29 mouse cellular contexts compared by ENCODE assay signal in the genomic region with DNA sequence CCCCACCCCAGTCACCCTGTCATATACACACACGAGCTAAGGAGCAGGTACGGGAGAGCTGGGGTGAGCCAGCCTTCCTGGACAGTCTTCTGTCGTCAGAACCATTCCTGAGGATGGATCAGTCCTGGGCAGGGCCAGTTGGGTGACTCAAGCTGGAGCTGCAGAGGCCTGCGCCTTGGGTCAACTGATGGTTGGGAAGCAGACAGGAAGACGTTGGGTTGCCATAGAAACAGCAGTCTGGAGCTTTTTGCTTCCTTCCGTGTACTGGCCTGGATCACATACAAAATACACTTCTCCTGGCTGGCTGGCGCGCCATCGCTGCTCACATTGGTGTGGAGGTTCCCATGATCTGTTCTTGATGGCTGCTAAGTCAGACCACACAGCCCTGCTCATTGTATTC. TPM values are rescaled to one million over a fixed set of nuclear protein-coding genes. Genes with fewer than 3 reads are reported as not detected.
DNase-seq lines count a peak whose midpoint lies in the region; ATAC-seq and TF ChIP-seq lines count a peak whose summit lies in the region.
"Had no signal": no experiment of that assay in that cellular context is flagged by ENCODE, and none has a peak within 500 bp of the region (broad histone marks: within the 10 kb centered on the region; RNA-seq: fewer than 3 reads in every experiment).

No protein-coding gene starts in this region.

- no peaks in the 10 kb centered on the region for H3K9me3 ChIP-seq in forebrain, embryonic 16.5 days (ENCODE audit: control insufficient read depth, low read length)
- no peaks in the 10 kb centered on the region for H3K9me3 ChIP-seq in forebrain, embryonic 11.5 days (ENCODE audit: control insufficient read depth, low read length)
- H3K9me3 ChIP-seq in lung, embryonic 15.5 days, result no peaks in the 10 kb centered on the region
- no peaks in the 10 kb centered on the region for H3K9me3 ChIP-seq in liver, postnatal 0 days (ENCODE audit: low read length)
- H3K9me3 ChIP-seq: heart, embryonic 13.5 days; limb, embryonic 10.5 days; liver, embryonic 15.5 days; neural tube, embryonic 13.5 days had no signal

- H3K36me3 ChIP-seq in forebrain, embryonic 16.5 days (ENCODE audit: control insufficient read depth, insufficient read depth), result no peaks in the 10 kb centered on the region
- no peaks in the 10 kb centered on the region; the same call in 1 of the 2 replicates for H3K36me3 ChIP-seq in forebrain, embryonic 11.5 days (ENCODE audit: control insufficient read depth, insufficient read depth, low read length)
- peaks cover 5% of the 10 kb centered on the region; the same call in 1 of the 2 replicates for H3K36me3 ChIP-seq in lung, embryonic 15.5 days
- no peaks in the 10 kb centered on the region for H3K36me3 ChIP-seq in testis, adult 2 months (ENCODE audit: control insufficient read depth, insufficient read depth, low read length)
- H3K36me3 ChIP-seq in liver, postnatal 0 days (replicated peaks; ENCODE audit: insufficient read depth, low read length), result no peaks in the 10 kb centered on the region
- H3K36me3 ChIP-seq: liver, embryonic 15.5 days had no signal

- H3K9ac ChIP-seq in forebrain, embryonic 16.5 days (replicated peaks; ENCODE audit: low read depth, low read length), result no peak overlapping the region
- no peak overlapping the region for H3K9ac ChIP-seq in forebrain, embryonic 11.5 days (ENCODE audit: low read length)
- no peak overlapping the region for H3K9ac ChIP-seq in lung, embryonic 15.5 days
- no peak overlapping the region for H3K9ac ChIP-seq in liver, postnatal 0 days (replicated peaks)
- H3K9ac ChIP-seq: heart, embryonic 13.5 days; hindbrain, embryonic 14.5 days; liver, embryonic 15.5 days; neural tube, embryonic 13.5 days had no signal

- no peak overlapping the region for H3K27ac ChIP-seq in forebrain, embryonic 16.5 days (ENCODE audit: low read length)
- no peak overlapping the region for H3K27ac ChIP-seq in forebrain, embryonic 11.5 days (ENCODE audit: low read depth, low read length)
- H3K27ac ChIP-seq in lung, embryonic 15.5 days, result peak overlapping the region; percentile 87
- no peak overlapping the region; the same call in 1 of the 2 replicates for H3K27ac ChIP-seq in testis, adult 2 months (ENCODE audit: control insufficient read depth, insufficient read depth, low read depth, low read length)
- H3K27ac ChIP-seq in liver, postnatal 0 days (ENCODE audit: low read depth), result no peak overlapping the region
- H3K27ac ChIP-seq: heart, adult 2 months; heart, embryonic 13.5 days; hindbrain, embryonic 14.5 days; layer of hippocampus, adult 2 months; limb, embryonic 10.5 days; liver, embryonic 15.5 days; neural tube, embryonic 13.5 days had no signal

- ATAC-seq in forebrain, embryonic 16.5 days, result peak; percentile 18; the same call in 1 of the 2 replicates
- no peak for ATAC-seq in forebrain, embryonic 11.5 days (replicated peaks; ENCODE audit: low FRiP score)
- ATAC-seq in lung, embryonic 15.5 days (ENCODE audit: borderline replicate concordance, extremely low read depth, low FRiP score, low TSS enrichment), result no peak
- ATAC-seq in liver, postnatal 0 days, result no peak
- ATAC-seq: intestine, postnatal 0 days had no signal

- TF ChIP-seq POLR2A in testis, adult 2 months (IDR thresholded peaks at IDR 0.05; ENCODE audit: control insufficient read depth, low read depth, low read length), result 0 out of 2 replicates have a peak, but pooled peaks have one; percentile 22

- TF ChIP-seq EP300 in liver, postnatal 0 days (IDR thresholded peaks at IDR 0.05; ENCODE audit: low read depth), result no peak

- no peaks in the 10 kb centered on the region for H3K27me3 ChIP-seq in forebrain, embryonic 16.5 days (replicated peaks; ENCODE audit: control insufficient read depth, insufficient read depth, low read length)
- H3K27me3 ChIP-seq in forebrain, embryonic 11.5 days (ENCODE audit: control insufficient read depth, insufficient read depth, low read length), result no peaks in the 10 kb centered on the region; the same call in 1 of the 2 replicates
- no peaks in the 10 kb centered on the region for H3K27me3 ChIP-seq in lung, embryonic 15.5 days
- H3K27me3 ChIP-seq in testis, adult 2 months (ENCODE audit: control insufficient read depth, insufficient read depth, low read length), result no peaks in the 10 kb centered on the region
- H3K27me3 ChIP-seq in liver, postnatal 0 days (ENCODE audit: insufficient read depth, low read length), result 0 out of 2 replicates have a peak, but pooled peaks cover 5% of the 10 kb centered on the region

- 75% methylated on average over 9 of the region's 9 CpGs for WGBS in forebrain, embryonic 16.5 days
- WGBS in forebrain, embryonic 11.5 days, result 78% methylated on average over 9 of the region's 9 CpGs
- 66% methylated on average over 9 of the region's 9 CpGs for WGBS in lung, embryonic 15.5 days
- 74% methylated on average over 9 of the region's 9 CpGs for WGBS in liver, postnatal 0 days (ENCODE audit: insufficient replicate concordance)

- H3K4me1 ChIP-seq in forebrain, embryonic 16.5 days (replicated peaks; ENCODE audit: control insufficient read depth, insufficient read depth, low read length), result no peaks in the 10 kb centered on the region
- no peaks in the 10 kb centered on the region for H3K4me1 ChIP-seq in forebrain, embryonic 11.5 days (replicated peaks; ENCODE audit: control insufficient read depth, insufficient read depth, low read length)
- H3K4me1 ChIP-seq in lung, embryonic 15.5 days, result peaks cover 32% of the 10 kb centered on the region
- peaks cover 10% of the 10 kb centered on the region for H3K4me1 ChIP-seq in testis, adult 2 months (ENCODE audit: control insufficient read depth, insufficient read depth, low read length)
- H3K4me1 ChIP-seq in liver, postnatal 0 days (ENCODE audit: insufficient read depth), result peaks cover 3% of the 10 kb centered on the region; the same call in 1 of the 2 replicates
- H3K4me1 ChIP-seq: neural tube, embryonic 13.5 days had no signal

- no peak for TF ChIP-seq CTCF in testis, adult 2 months (IDR thresholded peaks at IDR 0.05; ENCODE audit: control insufficient read depth, insufficient read depth, insufficient replicate concordance, low read depth, low read length)
- TF ChIP-seq CTCF in liver, postnatal 0 days (IDR thresholded peaks at IDR 0.05; ENCODE audit: low read depth), result no peak

- no peak overlapping the region for H3K4me3 ChIP-seq in forebrain, embryonic 16.5 days (replicated peaks; ENCODE audit: low read length)
- H3K4me3 ChIP-seq in forebrain, embryonic 11.5 days (ENCODE audit: low read depth, low read length), result no peak overlapping the region
- no peak overlapping the region for H3K4me3 ChIP-seq in lung, embryonic 15.5 days
- peak overlapping the region; percentile 60 for H3K4me3 ChIP-seq in testis, adult 2 months (ENCODE audit: control insufficient read depth, low read depth, low read length)
- H3K4me3 ChIP-seq in liver, postnatal 0 days (ENCODE audit: low read depth, low read length), result no peak overlapping the region
- H3K4me3 ChIP-seq: heart, adult 2 months; heart, embryonic 13.5 days; layer of hippocampus, adult 2 months; limb, embryonic 10.5 days; liver, embryonic 15.5 days; myocyte; neural tube, embryonic 13.5 days had no signal

- H3K4me2 ChIP-seq in forebrain, embryonic 16.5 days (ENCODE audit: low read length), result no peak overlapping the region
- no peak overlapping the region for H3K4me2 ChIP-seq in forebrain, embryonic 11.5 days (ENCODE audit: low read depth, low read length, severe bottlenecking)
- no peak overlapping the region; the same call in 1 of the 2 replicates for H3K4me2 ChIP-seq in lung, embryonic 15.5 days
- no peak overlapping the region for H3K4me2 ChIP-seq in liver, postnatal 0 days (ENCODE audit: low read depth, low read length)
- H3K4me2 ChIP-seq: hindbrain, embryonic 14.5 days; liver, embryonic 15.5 days; neural tube, embryonic 13.5 days had no signal

- DNase-seq in forebrain, embryonic 11.5 days (ENCODE audit: low spot score), result no peak
- DNase-seq in lung, postnatal 36 days, result no peak
- no peak for DNase-seq in testis, postnatal 10 days (ENCODE audit: low spot score)
- DNase-seq in MN1 (ENCODE audit: low spot score), result no peak
- no peak for DNase-seq in liver, postnatal 0 days
- DNase-seq: adrenal gland, postnatal 14 days; cerebellum, adult 11 months; cerebellum, adult 9-11 months; gastrocnemius, postnatal 36 days; heart, adult 2 months; heart, postnatal 14 days; kidney, postnatal 25 days; liver; retina, postnatal 1 day; right cerebral cortex, postnatal 4 days; thymus, adult 18-20 months; thymus, postnatal 36 days had no signal

RNA-seq across cellular contexts. Expression of gene Prickle4, which starts 7.3 kb away (rescaled TPM):
- 0.54 and 1.0 TPM in 2 replicates for polyA plus RNA-seq in forebrain, embryonic 16.5 days (2015; fragmentation: Nextera tagmentation; extraction: Ambion mirVana)
- 0.80 and 1.3 TPM in 2 replicates for polyA plus RNA-seq in forebrain, embryonic 11.5 days (2014; fragmentation: Nextera tagmentation; extraction: Ambion mirVana)
- 0.73 and 0.86 TPM in 2 replicates for polyA plus RNA-seq in lung, embryonic 15.5 days (2015; fragmentation: Nextera tagmentation; extraction: Ambion mirVana)
- polyA plus RNA-seq in testis, adult 2 months (2012; rRNA removed), result 2.7 and 3.4 TPM in 2 replicates
- polyA plus RNA-seq in liver, postnatal 0 days (2015; fragmentation: Nextera tagmentation; extraction: Ambion mirVana), result 0.25 TPM in 1 of 2 replicates, not detected in the other
- polyA plus RNA-seq: liver, embryonic 15.5 days had no signal

RNA-seq across cellular contexts. Expression of gene Gm21981, which starts 7.5 kb away (rescaled TPM):
- polyA plus RNA-seq in forebrain, embryonic 16.5 days (2015; fragmentation: Nextera tagmentation; extraction: Ambion mirVana), result 0.48 and 0.60 TPM in 2 replicates
- 1.4 and 1.6 TPM in 2 replicates for polyA plus RNA-seq in forebrain, embryonic 11.5 days (2014; fragmentation: Nextera tagmentation; extraction: Ambion mirVana)
- 0.35 and 0.45 TPM in 2 replicates for polyA plus RNA-seq in lung, embryonic 15.5 days (2015; fragmentation: Nextera tagmentation; extraction: Ambion mirVana)
- polyA plus RNA-seq in testis, adult 2 months (2012; rRNA removed), result 0.95 and 0.96 TPM in 2 replicates
- polyA plus RNA-seq in liver, postnatal 0 days (2015; fragmentation: Nextera tagmentation; extraction: Ambion mirVana), result 0.13 TPM in 1 of 2 replicates, not detected in the other
- polyA plus RNA-seq: liver, embryonic 15.5 days had no signal

RNA-seq across cellular contexts. Expression of gene Frs3, which starts 13.0 kb away (rescaled TPM):
- polyA plus RNA-seq in forebrain, embryonic 16.5 days (2015; fragmentation: Nextera tagmentation; extraction: Ambion mirVana), result 21.3 and 27.1 TPM in 2 replicates
- polyA plus RNA-seq in forebrain, embryonic 11.5 days (2014; fragmentation: Nextera tagmentation; extraction: Ambion mirVana), result 8.3 and 8.4 TPM in 2 replicates
- 5.6 and 6.5 TPM in 2 replicates for polyA plus RNA-seq in lung, embryonic 15.5 days (2015; fragmentation: Nextera tagmentation; extraction: Ambion mirVana)
- 31.4 and 34.1 TPM in 2 replicates for polyA plus RNA-seq in testis, adult 2 months (2012; rRNA removed)
- 0.96 and 2.1 TPM in 2 replicates for polyA plus RNA-seq in liver, postnatal 0 days (2015; fragmentation: Nextera tagmentation; extraction: Ambion mirVana)

RNA-seq across cellular contexts. Expression of gene Tomm6, which starts 13.6 kb away (rescaled TPM):
- polyA plus RNA-seq in forebrain, embryonic 16.5 days (2015; fragmentation: Nextera tagmentation; extraction: Ambion mirVana), result 228 and 241 TPM in 2 replicates
- 326 and 354 TPM in 2 replicates for polyA plus RNA-seq in forebrain, embryonic 11.5 days (2014; fragmentation: Nextera tagmentation; extraction: Ambion mirVana)
- 385 and 422 TPM in 2 replicates for polyA plus RNA-seq in lung, embryonic 15.5 days (2015; fragmentation: Nextera tagmentation; extraction: Ambion mirVana)
- polyA plus RNA-seq in testis, adult 2 months (2012; rRNA removed), result 93.7 and 96.8 TPM in 2 replicates
- polyA plus RNA-seq in liver, postnatal 0 days (2015; fragmentation: Nextera tagmentation; extraction: Ambion mirVana), result 268 and 275 TPM in 2 replicates

RNA-seq across cellular contexts. Expression of gene Pgc, which starts 24.8 kb away (rescaled TPM):
- polyA plus RNA-seq in forebrain, embryonic 16.5 days (2015; fragmentation: Nextera tagmentation; extraction: Ambion mirVana), result not detected in 2 replicates
- polyA plus RNA-seq in forebrain, embryonic 11.5 days (2014; fragmentation: Nextera tagmentation; extraction: Ambion mirVana), result not detected in 2 replicates
- 14.2 and 15.7 TPM in 2 replicates for polyA plus RNA-seq in lung, embryonic 15.5 days (2015; fragmentation: Nextera tagmentation; extraction: Ambion mirVana)
- polyA plus RNA-seq in testis, adult 2 months (2012; rRNA removed), result 0.32 and 0.57 TPM in 2 replicates
- 0.07 and 0.15 TPM in 2 replicates for polyA plus RNA-seq in liver, postnatal 0 days (2015; fragmentation: Nextera tagmentation; extraction: Ambion mirVana)
- polyA plus RNA-seq: hindbrain, embryonic 14.5 days; kidney, embryonic 14.5 days; limb, embryonic 10.5 days; liver, embryonic 15.5 days; myocyte; neural tube, embryonic 13.5 days had no signal
